Mouse (Mus musculus): ENCODE results near the gene Fam198a. TPM values are rescaled to one million over a fixed set of nuclear protein-coding genes. Genes with fewer than 3 reads are reported as not detected.
A peak's percentile ranks its signal among the peaks of the same experiment; 100 is the strongest.

Gene Fam198a
- polyA plus RNA-seq, 1 experiment from 2014 or later, result 0.65 TPM

DNA sequence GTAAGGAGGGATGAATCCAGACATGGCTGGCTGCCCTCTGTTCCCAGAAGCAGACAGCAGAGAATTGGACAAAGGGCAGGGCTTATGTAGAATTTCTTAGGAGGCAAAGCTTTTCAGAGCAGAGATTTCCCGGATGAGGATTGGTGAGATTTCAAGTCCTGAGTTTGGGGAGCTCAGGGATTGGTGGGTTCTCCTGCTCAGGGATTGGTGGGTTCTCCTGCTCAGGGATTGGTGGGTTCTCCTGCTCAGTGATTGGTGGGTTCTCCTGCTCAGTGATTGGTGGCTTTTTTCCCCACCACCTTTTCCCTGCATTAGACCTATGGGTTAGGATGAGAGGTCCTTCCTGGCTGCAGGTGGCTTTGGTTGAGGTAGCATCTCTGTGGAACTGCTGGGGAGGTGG lies 13.8 kb upstream of the Fam198a start:
- Histone ChIP-seq H3K36me3 (peaks cover 6% of the 10 kb centered on the region), H3K27me3 (ENCODE audit: low read depth, poor library complexity, severe bottlenecking) (no peaks in the 10 kb centered on the region), H3K4me3 (no peak overlapping the region), H3K4me1 (peaks cover 10% of the 10 kb centered on the region), H3K9me3 (replicated peaks) (no peaks in the 10 kb centered on the region), H3K27ac (no peak overlapping the region)
- WGBS, result 87% methylated on average over 1 of the region's 1 CpGs
- DNase-seq (ENCODE audit: low spot score), result no peak

DNA sequence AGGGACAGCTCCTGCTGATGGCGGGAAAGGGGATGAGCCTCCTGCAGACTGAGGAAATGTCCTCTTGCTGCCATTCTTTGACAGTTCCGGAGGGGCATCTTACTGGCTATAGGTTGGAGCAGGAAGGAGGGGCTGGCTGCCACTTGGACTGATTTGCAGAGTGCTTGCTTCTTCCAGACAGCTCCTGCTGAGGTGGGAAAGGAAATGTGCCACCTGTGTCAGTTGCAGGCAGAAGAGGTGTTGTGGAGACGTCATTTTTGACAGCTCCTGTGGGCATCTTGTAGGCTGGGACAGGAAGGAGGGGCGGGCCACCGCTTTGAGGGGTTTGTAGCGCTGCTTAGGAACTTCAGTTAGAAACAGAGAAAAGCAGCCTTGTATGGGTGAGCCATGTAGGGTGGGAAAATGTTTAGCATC lies 13.3 kb upstream of the Fam198a start:
- Histone ChIP-seq H3K36me3 (peaks cover 6% of the 10 kb centered on the region), H3K27ac (peak overlapping the region; percentile 79), H3K9me3 (replicated peaks) (no peaks in the 10 kb centered on the region), H3K27me3 (ENCODE audit: low read depth, poor library complexity, severe bottlenecking) (no peaks in the 10 kb centered on the region), H3K4me3 (peak overlapping the region; percentile 58), H3K4me1 (peaks cover 10% of the 10 kb centered on the region)
- DNase-seq (ENCODE audit: low spot score), result no peak
- 61% methylated on average over 6 of the region's 6 CpGs for WGBS

DNA sequence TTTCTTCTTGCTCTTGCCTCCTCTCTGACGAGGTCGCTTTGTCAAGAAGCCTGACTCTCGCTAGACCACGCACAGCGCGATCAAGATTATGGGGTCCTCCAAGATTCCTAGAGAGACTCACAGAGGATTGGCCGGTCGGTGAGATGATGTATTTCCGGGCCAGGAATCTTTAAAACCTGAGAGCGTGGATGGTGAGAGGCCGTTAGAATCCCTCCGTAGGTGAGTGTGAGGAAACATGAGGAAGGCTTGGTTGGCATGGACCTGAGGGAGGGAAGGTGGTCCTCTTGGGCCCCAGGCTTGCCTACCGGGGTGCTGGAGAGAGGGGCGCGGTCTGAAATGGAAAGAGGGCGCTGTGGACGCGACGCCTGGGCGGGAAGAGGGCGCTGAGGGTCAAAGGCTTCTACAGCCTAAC lies 12.8 kb upstream of the Fam198a start:
- Histone ChIP-seq H3K4me1 (peaks cover 10% of the 10 kb centered on the region), H3K36me3 (peaks cover 6% of the 10 kb centered on the region), H3K27ac (peak overlapping the region; percentile 79), H3K9me3 (replicated peaks) (no peaks in the 10 kb centered on the region), H3K4me3 (peak overlapping the region; percentile 58), H3K27me3 (ENCODE audit: low read depth, poor library complexity, severe bottlenecking) (no peaks in the 10 kb centered on the region)
- DNase-seq (ENCODE audit: low spot score), result peak; percentile 49
- 51% methylated on average over 21 of the region's 21 CpGs for WGBS

DNA sequence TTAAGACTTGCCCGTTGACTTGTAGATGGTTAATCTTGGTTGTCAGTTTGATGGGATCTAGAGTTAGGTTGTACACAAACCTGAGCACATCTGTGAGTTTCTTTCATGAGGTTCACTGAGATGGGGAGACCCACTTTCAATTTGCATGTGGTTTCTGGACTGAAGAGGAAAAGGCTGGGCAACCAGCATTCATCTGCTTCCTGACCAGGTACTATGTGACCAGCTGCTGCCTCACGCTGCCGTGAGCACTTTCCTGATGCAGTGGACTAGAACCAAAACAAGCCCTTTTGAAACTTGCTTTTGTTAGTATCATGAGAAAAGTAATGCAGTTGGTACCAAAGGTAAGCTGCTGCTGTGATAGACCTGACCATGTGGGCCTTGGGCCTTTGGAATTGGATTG lies 7.8 kb upstream of the Fam198a start:
- no peak overlapping the region for H3K4me3 ChIP-seq
- peaks cover 19% of the 10 kb centered on the region for H3K36me3 ChIP-seq
- H3K27me3 ChIP-seq (ENCODE audit: low read depth, poor library complexity, severe bottlenecking), result no peaks in the 10 kb centered on the region
- H3K27ac ChIP-seq, result no peak overlapping the region
- WGBS, result 91% methylated on average over 3 of the region's 3 CpGs
- 0 out of 2 replicates have a peak, but pooled peaks cover 3% of the 10 kb centered on the region for H3K4me1 ChIP-seq
- no peak for DNase-seq (ENCODE audit: low spot score)
- H3K9me3 ChIP-seq (replicated peaks), result no peaks in the 10 kb centered on the region

DNA sequence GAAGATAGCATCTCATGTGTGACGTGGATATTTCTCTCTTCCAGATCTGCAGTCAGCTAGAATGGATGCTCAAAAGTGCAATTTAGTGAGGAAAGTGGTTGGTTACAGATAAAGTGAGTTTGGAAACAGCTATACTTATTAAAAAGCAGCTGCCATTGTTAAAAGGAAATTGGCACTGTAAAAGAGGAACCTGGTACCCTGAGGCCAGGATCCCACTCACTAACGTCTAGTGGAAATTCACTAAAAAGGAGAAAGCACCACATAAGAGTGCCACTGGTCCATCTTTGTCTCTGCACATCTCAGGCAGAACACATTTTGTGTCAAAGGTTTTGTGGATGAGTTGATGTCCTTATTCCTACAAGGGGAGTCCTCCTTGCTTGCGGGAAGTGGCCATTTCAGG lies 7.2 kb upstream of the Fam198a start:
- Histone ChIP-seq H3K27ac (no peak overlapping the region), H3K9me3 (replicated peaks) (no peaks in the 10 kb centered on the region), H3K27me3 (ENCODE audit: low read depth, poor library complexity, severe bottlenecking) (no peaks in the 10 kb centered on the region), H3K4me3 (no peak overlapping the region), H3K4me1 (no peaks in the 10 kb centered on the region), H3K36me3 (peaks cover 19% of the 10 kb centered on the region)
- no peak for DNase-seq (ENCODE audit: low spot score)
- WGBS, result 87% methylated on average over 3 of the region's 3 CpGs

DNA sequence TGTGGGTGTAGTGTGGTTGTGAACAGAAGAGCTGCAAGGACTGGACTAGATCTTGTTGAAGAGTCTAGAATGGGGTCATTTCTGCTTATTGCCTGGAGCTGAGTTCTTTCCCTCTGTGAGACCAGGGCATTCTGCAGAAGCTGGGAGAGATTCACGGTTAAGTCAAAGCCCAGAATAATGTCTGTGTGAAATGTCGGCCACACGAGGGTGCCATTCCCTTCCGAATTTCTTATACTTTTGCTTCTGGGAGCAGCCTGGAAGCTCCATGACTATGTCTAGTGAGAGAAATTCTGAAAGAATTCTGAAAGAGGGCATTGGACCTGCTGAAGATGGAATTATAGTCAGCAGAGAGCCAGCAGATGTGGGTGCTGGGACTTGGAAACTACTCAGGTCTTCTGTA lies 3.0 kb upstream of the Fam198a start:
- H3K9me3 ChIP-seq (replicated peaks), result no peaks in the 10 kb centered on the region
- no peaks in the 10 kb centered on the region for H3K27me3 ChIP-seq (ENCODE audit: low read depth, poor library complexity, severe bottlenecking)
- no peak overlapping the region for H3K4me3 ChIP-seq
- WGBS, result 19% methylated on average over 4 of the region's 4 CpGs
- H3K36me3 ChIP-seq, result peaks cover 13% of the 10 kb centered on the region
- DNase-seq (ENCODE audit: low spot score), result peak; percentile 57
- H3K27ac ChIP-seq, result no peak overlapping the region
- peaks cover 9% of the 10 kb centered on the region for H3K4me1 ChIP-seq

DNA sequence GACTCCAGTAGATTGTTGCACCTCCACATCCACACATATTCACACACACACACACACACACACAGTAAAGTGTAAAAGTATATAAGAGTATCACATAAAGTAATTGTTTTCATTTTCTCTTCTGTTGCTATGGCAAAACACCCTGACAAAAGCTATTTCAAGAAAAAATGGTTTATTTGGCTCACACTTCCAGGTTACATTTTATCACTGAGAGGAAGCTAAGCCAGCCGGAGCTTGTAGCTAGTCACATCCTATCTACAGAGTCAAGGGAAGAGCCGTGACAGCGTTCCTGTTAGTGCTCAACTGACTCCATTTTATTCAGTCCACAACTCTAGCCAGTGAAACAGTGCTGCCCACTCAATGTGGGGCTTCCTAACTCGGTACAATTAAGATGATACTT lies 2.4 kb upstream of the Fam198a start:
- Histone ChIP-seq H3K4me3 (no peak overlapping the region), H3K27ac (no peak overlapping the region)

DNA sequence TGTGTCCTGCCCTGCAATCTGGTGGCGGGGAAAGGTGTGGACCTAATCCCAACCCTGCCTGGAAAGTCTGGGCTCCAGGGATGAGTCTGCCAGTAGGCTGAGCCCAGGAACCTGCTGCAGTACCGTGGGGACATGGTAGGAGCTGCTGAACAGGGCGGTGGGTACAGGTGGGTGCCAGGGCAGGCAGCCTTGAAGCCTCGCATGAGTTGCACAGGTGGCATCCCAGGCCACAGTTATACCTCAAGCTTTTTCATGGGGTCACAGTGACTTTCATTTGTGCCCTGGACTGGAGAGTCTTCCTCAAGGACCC lies 281 bp downstream of the Fam198a start:
- Histone ChIP-seq H3K9me3 (replicated peaks) (no peaks in the 10 kb centered on the region), H3K36me3 (0 out of 2 replicates have a peak, but pooled peaks cover 3% of the 10 kb centered on the region), H3K27me3 (ENCODE audit: low read depth, poor library complexity, severe bottlenecking) (no peaks in the 10 kb centered on the region), H3K4me1 (peaks cover 9% of the 10 kb centered on the region), H3K4me3 (peak overlapping the region; percentile 24; the same call in 1 of the 2 replicates), H3K27ac (peak overlapping the region; percentile 50)
- DNase-seq (ENCODE audit: low spot score), result no peak
- WGBS, result 38% methylated on average over 4 of the region's 4 CpGs

More for the DNA sequence above, 2.4 kb upstream of the Fam198a start:
- DNase-seq (ENCODE audit: low spot score), result no peak
- H3K9me3 ChIP-seq (replicated peaks), result no peaks in the 10 kb centered on the region
- peaks cover 13% of the 10 kb centered on the region for H3K36me3 ChIP-seq
- peaks cover 9% of the 10 kb centered on the region for H3K4me1 ChIP-seq
- WGBS, result 80% methylated on average over 4 of the region's 4 CpGs
- H3K27me3 ChIP-seq (ENCODE audit: low read depth, poor library complexity, severe bottlenecking), result no peaks in the 10 kb centered on the region

DNA sequence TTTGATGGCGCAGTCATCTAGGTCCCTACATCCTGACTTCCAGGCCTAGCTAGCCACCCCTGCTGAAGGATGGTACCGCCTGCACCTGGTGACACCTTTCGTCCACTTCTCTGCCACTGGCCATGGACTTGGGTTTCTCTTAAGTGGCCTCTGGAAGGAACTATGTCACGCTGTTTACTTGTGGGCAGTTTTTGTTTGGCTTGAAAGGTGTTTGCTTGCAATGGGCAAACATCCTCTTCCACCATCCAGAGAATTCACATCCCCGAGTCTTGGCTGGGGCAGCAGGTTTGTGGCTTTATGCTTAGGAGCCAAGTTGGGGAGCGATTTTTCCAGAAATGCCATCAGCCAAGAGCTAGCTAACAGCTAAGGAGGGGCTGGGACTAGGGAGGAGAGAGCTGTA lies 1.8 kb downstream of the Fam198a start:
- no peak overlapping the region for H3K4me3 ChIP-seq
- no peaks in the 10 kb centered on the region for H3K9me3 ChIP-seq (replicated peaks)
- no peak for DNase-seq (ENCODE audit: low spot score)
- no peaks in the 10 kb centered on the region for H3K27me3 ChIP-seq (ENCODE audit: low read depth, poor library complexity, severe bottlenecking)
- H3K4me1 ChIP-seq, result peaks cover 9% of the 10 kb centered on the region
- no peak overlapping the region for H3K27ac ChIP-seq
- H3K36me3 ChIP-seq, result no peaks in the 10 kb centered on the region
- WGBS, result 89% methylated on average over 6 of the region's 6 CpGs

DNA sequence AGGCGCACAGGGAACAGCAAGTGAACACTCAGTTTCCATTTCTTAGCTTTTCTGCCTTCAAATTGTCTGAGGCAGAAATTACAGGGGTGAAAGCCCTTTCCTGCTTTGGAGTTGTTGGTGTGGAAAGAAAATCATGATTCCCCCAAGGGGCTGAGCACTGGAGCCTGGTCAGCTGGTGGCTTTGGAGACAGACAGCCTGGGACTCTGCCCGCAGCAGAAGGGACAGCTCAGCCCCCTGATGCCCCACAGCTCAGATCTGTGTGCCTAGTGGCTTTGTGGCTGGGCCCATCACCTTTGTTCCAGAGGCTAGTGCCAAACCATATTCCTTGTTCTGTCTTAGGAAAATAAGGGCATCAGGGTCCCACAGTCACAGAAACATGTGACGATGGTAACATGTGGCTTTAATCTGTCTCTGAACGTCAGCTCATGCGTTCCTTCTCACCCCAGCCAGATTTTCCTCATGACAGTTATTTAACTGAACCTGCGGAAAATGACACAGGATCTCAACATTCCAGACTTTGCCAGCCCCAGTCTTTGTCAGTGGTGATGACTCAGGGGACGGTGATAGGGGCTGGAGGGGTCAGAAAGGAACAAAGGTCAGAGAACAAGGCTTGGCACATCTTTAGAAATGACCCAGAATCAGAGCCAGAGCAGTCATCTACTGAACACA lies 9.3 kb downstream of the Fam198a start:
- Histone ChIP-seq H3K27me3 (ENCODE audit: low read depth, poor library complexity, severe bottlenecking) (no peaks in the 10 kb centered on the region), H3K4me1 (peaks cover 10% of the 10 kb centered on the region), H3K4me3 (no peak overlapping the region), H3K9me3 (replicated peaks) (no peaks in the 10 kb centered on the region), H3K36me3 (no peaks in the 10 kb centered on the region), H3K27ac (no peak overlapping the region)
- no peak for DNase-seq (ENCODE audit: low spot score)
- WGBS, result 37% methylated on average over 7 of the region's 7 CpGs

DNA sequence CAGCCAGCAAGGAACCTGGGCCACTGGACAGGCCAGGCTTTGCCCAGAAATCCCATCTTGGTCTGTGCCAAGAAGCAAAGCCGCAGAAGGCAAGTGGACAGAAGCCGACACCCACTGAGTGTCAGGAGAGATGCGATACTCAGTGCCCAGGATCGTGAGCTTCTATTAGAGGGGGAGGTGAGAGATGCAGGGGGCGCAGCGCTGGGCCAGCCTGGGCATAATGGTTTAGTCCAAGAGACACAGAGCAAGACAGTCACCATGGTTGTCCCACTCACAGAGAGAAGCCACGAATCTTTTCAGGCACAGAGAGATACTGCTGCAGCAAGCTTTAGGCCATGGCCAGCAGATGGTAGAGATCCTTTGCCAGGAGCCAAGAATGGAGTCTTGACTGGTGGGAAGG lies 14.2 kb downstream of the Fam198a start:
- no peak overlapping the region for H3K4me3 ChIP-seq
- no peaks in the 10 kb centered on the region for H3K36me3 ChIP-seq
- no peaks in the 10 kb centered on the region for H3K27me3 ChIP-seq (ENCODE audit: low read depth, poor library complexity, severe bottlenecking)
- 93% methylated on average over 7 of the region's 7 CpGs for WGBS
- no peak overlapping the region for H3K27ac ChIP-seq
- no peaks in the 10 kb centered on the region for H3K9me3 ChIP-seq (replicated peaks)
- DNase-seq (ENCODE audit: low spot score), result no peak
- H3K4me1 ChIP-seq, result peaks cover 7% of the 10 kb centered on the region

DNA sequence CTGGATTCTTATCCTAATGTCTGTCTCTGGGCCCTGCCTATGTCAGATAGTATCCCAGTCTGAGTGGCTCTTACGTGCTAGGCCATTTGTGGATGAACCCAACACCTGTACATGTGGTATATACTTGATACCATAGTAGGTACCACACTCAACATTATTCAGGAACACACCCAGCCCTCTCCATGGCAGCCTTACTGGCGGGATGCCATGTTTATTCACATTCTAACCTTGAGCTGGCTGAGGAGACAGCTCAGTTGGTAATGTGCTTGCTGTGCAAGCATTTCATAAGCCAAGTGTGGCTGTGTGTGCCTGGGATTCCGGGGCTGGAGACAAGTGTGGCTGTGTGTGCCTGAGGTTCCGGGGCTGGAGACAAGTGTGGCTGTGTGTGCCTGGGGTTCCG lies 17.5 kb downstream of the Fam198a start:
- no peaks in the 10 kb centered on the region for H3K36me3 ChIP-seq
- WGBS, result 88% methylated on average over 5 of the region's 5 CpGs
- H3K9me3 ChIP-seq (replicated peaks), result no peaks in the 10 kb centered on the region
- H3K4me3 ChIP-seq, result no peak overlapping the region
- H3K4me1 ChIP-seq, result no peaks in the 10 kb centered on the region
- H3K27ac ChIP-seq, result no peak overlapping the region
- no peak for DNase-seq (ENCODE audit: low spot score)
- no peaks in the 10 kb centered on the region for H3K27me3 ChIP-seq (ENCODE audit: low read depth, poor library complexity, severe bottlenecking)

DNA sequence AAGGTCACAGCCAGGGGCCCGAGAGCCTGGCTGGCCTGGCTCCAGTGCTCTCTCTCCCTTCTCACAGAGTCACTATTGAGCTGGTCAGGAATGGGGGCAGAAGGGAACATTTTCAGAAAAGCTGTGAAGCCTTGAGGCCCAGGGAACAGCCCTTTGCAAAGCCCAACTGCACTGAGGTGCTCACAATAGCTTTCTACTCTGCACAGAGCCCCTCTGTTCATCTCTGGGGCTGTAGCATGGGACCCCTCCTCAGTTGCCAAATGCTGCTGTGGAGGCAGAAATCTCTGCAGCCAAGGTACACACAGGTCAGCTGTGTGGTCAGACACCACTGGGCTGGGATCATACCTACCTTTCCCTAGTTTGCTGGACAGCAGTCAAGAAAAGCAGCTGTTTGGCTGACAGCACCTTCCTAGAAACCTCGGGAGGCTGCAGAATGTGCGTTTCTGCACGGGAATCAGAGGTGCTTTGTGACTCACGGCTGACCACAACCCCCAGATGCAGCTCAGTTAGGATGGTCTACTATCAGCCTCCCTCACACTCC lies 19.1 kb downstream of the Fam198a start:
- H3K27me3 ChIP-seq (ENCODE audit: low read depth, poor library complexity, severe bottlenecking), result no peaks in the 10 kb centered on the region
- H3K36me3 ChIP-seq, result no peaks in the 10 kb centered on the region
- no peak overlapping the region for H3K27ac ChIP-seq
- H3K4me1 ChIP-seq, result no peaks in the 10 kb centered on the region
- no peak overlapping the region for H3K4me3 ChIP-seq
- no peaks in the 10 kb centered on the region for H3K9me3 ChIP-seq (replicated peaks)
- DNase-seq (ENCODE audit: low spot score), result no peak
- 68% methylated on average over 5 of the region's 5 CpGs for WGBS

DNA sequence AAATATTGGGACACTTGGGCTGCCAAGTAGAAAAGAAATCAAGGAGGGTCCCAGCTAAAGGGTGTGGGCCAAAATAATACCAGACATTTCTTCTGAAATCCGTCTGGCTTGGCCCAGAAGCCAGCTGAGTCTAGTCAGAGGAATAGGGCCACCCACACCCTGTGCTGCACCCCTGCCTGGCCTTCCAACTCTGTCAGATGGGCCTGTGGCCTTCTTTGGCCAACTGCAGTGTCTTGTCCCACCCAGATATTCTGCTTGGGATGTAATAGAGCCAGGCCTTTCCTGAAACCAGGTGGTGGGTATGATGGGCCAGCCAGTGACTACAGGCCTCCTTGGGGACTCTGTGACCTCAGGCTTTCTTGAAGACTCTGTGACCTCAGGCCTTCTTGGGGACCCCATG lies 22.4 kb downstream of the Fam198a start:
- Histone ChIP-seq H3K27me3 (ENCODE audit: low read depth, poor library complexity, severe bottlenecking) (no peaks in the 10 kb centered on the region), H3K36me3 (no peaks in the 10 kb centered on the region), H3K4me3 (no peak overlapping the region), H3K4me1 (no peaks in the 10 kb centered on the region), H3K9me3 (replicated peaks) (no peaks in the 10 kb centered on the region), H3K27ac (no peak overlapping the region)
- 72% methylated on average over 1 of the region's 1 CpGs for WGBS
- DNase-seq (ENCODE audit: low spot score), result no peak
